Mouse (Mus musculus) neural tube, embryonic 14.5 days (tissue): ENCODE data around the gene Cadps2. TPM values are rescaled to one million over a fixed set of nuclear protein-coding genes. Genes with fewer than 3 reads are reported as not detected.

Experiments used
- ATAC-seq: fragments of 200-750 bp; cut with Nextera tagmentation; 2 replicates; pipeline ENCODE4 v1.8.0; 2017; ENCODE audit warnings: low read depth, mild to moderate bottlenecking, moderate TSS enrichment, moderate library complexity
- H3K27ac ChIP-seq: fragments of 300-500 bp; sonication (generic); 2 replicates; pipeline ENCODE4 v1.5.1; 2014; ENCODE audit warnings: low read depth, mild to moderate bottlenecking, control low read depth, low read length, moderate library complexity, mixed read lengths
- H3K27me3 ChIP-seq: fragments of 300-500 bp; sonication (generic); 2 replicates; pipeline ENCODE4 v1.6.1; 2014; ENCODE audit warnings: low read length; ENCODE audit not compliant: control insufficient read depth, insufficient read depth
- H3K36me3 ChIP-seq: fragments of 300-500 bp; sonication (generic); 2 replicates; pipeline ENCODE4 v1.6.1; 2014; ENCODE audit warnings: low read length, mixed read lengths; ENCODE audit not compliant: control insufficient read depth, insufficient read depth
- H3K4me1 ChIP-seq: fragments of 300-500 bp; sonication (generic); 2 replicates; pipeline ENCODE4 v1.6.1; 2014; ENCODE audit warnings: low read length; ENCODE audit not compliant: control insufficient read depth, insufficient read depth
- H3K4me2 ChIP-seq: fragments of 300-500 bp; sonication (generic); 2 replicates; pipeline ENCODE4 v1.6.1; 2014; ENCODE audit warnings: mild to moderate bottlenecking, low read depth, low read length, control low read depth
- H3K4me3 ChIP-seq: fragments of 300-500 bp; sonication (generic); 2 replicates; pipeline ENCODE4 v1.5.1; 2014; ENCODE audit warnings: low read depth, low read length, control low read depth, mixed read lengths
- H3K9ac ChIP-seq: fragments of 300-500 bp; sonication (generic); replicated peaks from 2 replicates; pipeline ENCODE4 v1.6.1; 2014; ENCODE audit warnings: low read depth, mild to moderate bottlenecking, control low read depth, low read length, mixed read lengths
- H3K9me3 ChIP-seq: fragments of 300-500 bp; sonication (generic); 2 replicates; pipeline ENCODE4 v1.6.1; 2016; ENCODE audit warnings: low read length; ENCODE audit not compliant: control insufficient read depth
- WGBS: fragments of 180-500 bp; shearing (Covaris S2); extraction: QIAGEN DNeasy Blood & Tissue Kit; methylation state at CpG from one replicate; pipeline ENCODE4 v1.1.7; 2014; 5-methylcytosine and 5-hydroxymethylcytosine counted together
- polyA plus RNA-seq: library from polyadenylated mRNA; unstranded; fragments of >200 nt; fragmentation: Nextera tagmentation; extraction: Ambion mirVana; gene quantifications from 2 replicates; pipeline ENCODE4 v1.2.1, GENCODE M21; 2014

The Cadps2 gene
- polyA plus RNA-seq, 1 experiment from 2014 or later: 14.2 TPM

- no peak for ATAC-seq
Observed at GRCm38 (mm10) chr6:23252196-23253135, 586.8 kb downstream of the Cadps2 start.

GRCm38 (mm10) chr6:23251431-23251830 lies 587.8 kb downstream of the Cadps2 start:
- H3K9me3 ChIP-seq: no peaks in the 10 kb centered on the region
- WGBS: 2% methylated on average over 3 of the region's 3 CpGs
- ATAC-seq: no peak

More at GRCm38 (mm10) chr6:23252196-23253135, 586.8 kb downstream of the Cadps2 start:
- H3K4me2 ChIP-seq: no peak overlapping the region
- WGBS: 1% methylated on average over 20 of the region's 20 CpGs
- no peak overlapping the region for H3K27ac ChIP-seq
- H3K27me3 ChIP-seq: peaks cover 66% of the 10 kb centered on the region
- peaks cover 2% of the 10 kb centered on the region; the same call in 1 of the 2 replicates for H3K4me1 ChIP-seq
- H3K9me3 ChIP-seq: no peaks in the 10 kb centered on the region
- H3K4me3 ChIP-seq: no peak overlapping the region
- H3K36me3 ChIP-seq: no peaks in the 10 kb centered on the region
- H3K9ac ChIP-seq: no peak overlapping the region

GRCm38 (mm10) chr6:23250288-23250955 lies 588.8 kb downstream of the Cadps2 start:
- H3K27ac ChIP-seq: no peak overlapping the region

More at GRCm38 (mm10) chr6:23251431-23251830, 587.8 kb downstream of the Cadps2 start:
- Histone ChIP-seq H3K4me2 (no peak overlapping the region), H3K27ac (no peak overlapping the region), H3K4me3 (no peak overlapping the region), H3K9ac (no peak overlapping the region), H3K4me1 (peaks cover 2% of the 10 kb centered on the region; the same call in 1 of the 2 replicates), H3K36me3 (no peaks in the 10 kb centered on the region), H3K27me3 (peaks cover 59% of the 10 kb centered on the region)

GRCm38 (mm10) chr6:23249616-23250287 lies 589.5 kb downstream of the Cadps2 start:
- Histone ChIP-seq H3K9me3 (no peaks in the 10 kb centered on the region), H3K4me2 (peak overlapping the region; percentile 41), H3K36me3 (no peaks in the 10 kb centered on the region), H3K4me1 (peaks cover 2% of the 10 kb centered on the region; the same call in 1 of the 2 replicates), H3K27me3 (peaks cover 59% of the 10 kb centered on the region), H3K9ac (no peak overlapping the region), H3K27ac (no peak overlapping the region), H3K4me3 (peak overlapping the region; percentile 25)
- 1% methylated on average over 29 of the region's 29 CpGs for WGBS
- peak; percentile 60 for ATAC-seq

More at GRCm38 (mm10) chr6:23250288-23250955, 588.8 kb downstream of the Cadps2 start:
- H3K9me3 ChIP-seq: no peaks in the 10 kb centered on the region
- no peak for ATAC-seq
- peaks cover 2% of the 10 kb centered on the region; the same call in 1 of the 2 replicates for H3K4me1 ChIP-seq
- H3K9ac ChIP-seq: no peak overlapping the region
- H3K27me3 ChIP-seq: peaks cover 60% of the 10 kb centered on the region
- WGBS: 2% methylated on average over 22 of the region's 22 CpGs
- no peak overlapping the region for H3K4me2 ChIP-seq
- no peak overlapping the region for H3K4me3 ChIP-seq
- H3K36me3 ChIP-seq: no peaks in the 10 kb centered on the region

- peaks cover 59% of the 10 kb centered on the region for H3K27me3 ChIP-seq
- no peaks in the 10 kb centered on the region for H3K9me3 ChIP-seq
- H3K4me2 ChIP-seq: peak overlapping the region; percentile 41
- peaks cover 2% of the 10 kb centered on the region; the same call in 1 of the 2 replicates for H3K4me1 ChIP-seq
- no peak overlapping the region for H3K9ac ChIP-seq
- no peaks in the 10 kb centered on the region for H3K36me3 ChIP-seq
- no peak for ATAC-seq
- H3K27ac ChIP-seq: no peak overlapping the region
- H3K4me3 ChIP-seq: peak overlapping the region; percentile 25
- under 1% methylated on average over 24 of the region's 24 CpGs for WGBS
Observed at GRCm38 (mm10) chr6:23249053-23249401, 590.2 kb downstream of the Cadps2 start.

- Histone ChIP-seq H3K4me1 (peaks cover 2% of the 10 kb centered on the region; the same call in 1 of the 2 replicates), H3K27ac (no peak within 1 kb of the TSS), H3K27me3 (peaks cover 61% of the 10 kb centered on the region), H3K4me2 (peak within 1 kb of the TSS; percentile 41), H3K36me3 (no peaks in the 10 kb centered on the region), H3K9me3 (no peaks in the 10 kb centered on the region), H3K9ac (no peak within 1 kb of the TSS), H3K4me3 (peak within 1 kb of the TSS; percentile 25; the same call in 1 of the 2 replicates)
- no peak for ATAC-seq
- 1% methylated on average over 31 of the region's 31 CpGs for WGBS
Observed at GRCm38 (mm10) chr6:23248313-23249052, 590.7 kb downstream of the Cadps2 start, which contains the start of gene Fezf1. Gene Fezf1 (minus strand): TSS chr6:23248362.

- Histone ChIP-seq H3K9ac (no peak overlapping the region), H3K4me3 (no peak overlapping the region), H3K27me3 (peaks cover 60% of the 10 kb centered on the region), H3K4me1 (peaks cover 2% of the 10 kb centered on the region; the same call in 1 of the 2 replicates), H3K4me2 (no peak overlapping the region), H3K9me3 (no peaks in the 10 kb centered on the region), H3K27ac (no peak overlapping the region), H3K36me3 (no peaks in the 10 kb centered on the region)
- under 1% methylated on average over 61 of the region's 61 CpGs for WGBS
- ATAC-seq: peak; percentile 10; the same call in 1 of the 2 replicates
Observed at GRCm38 (mm10) chr6:23247512-23248312, 591.5 kb downstream of the Cadps2 start.
